8 mouse cellular contexts compared by ENCODE assay signal in genomic region chr19:60939954-60940379, GRCm38 (mm10). TPM values are rescaled to one million over a fixed set of nuclear protein-coding genes. Genes with fewer than 3 reads are reported as not detected.
DNase-seq lines count a peak whose midpoint lies in the region; ATAC-seq lines count a peak whose summit lies in the region.

No protein-coding gene starts in this region.

- DNase-seq in adrenal gland, adult (ENCODE audit: inconsistent age in 2 of 2, low spot score in 1 of 2), result peak; percentile 63 to 90
- no peak for DNase-seq in adrenal gland, postnatal 4 days (ENCODE audit: low spot score in 2 of 2)
- peak; percentile 24 for DNase-seq in right cerebral cortex, adult 18-20 months
- DNase-seq in right cerebral cortex, postnatal 14 days, result no peak
- peak; percentile 50 for DNase-seq in heart, postnatal 25 days (ENCODE audit: low spot score)
- DNase-seq in thymus, postnatal 10 days (ENCODE audit: low spot score in 2 of 2), result no peak
- no peak for DNase-seq in testis, postnatal 10 days (ENCODE audit: low spot score)

- peak; percentile 98 for ATAC-seq in neutrophil, adult 5-6 weeks (ENCODE audit: extremely low read depth, insufficient number of reproducible peaks, low FRiP score, poor library complexity, severe bottlenecking)

- intact Hi-C loops in heart, postnatal 25 days (cut with DNase I), result loop anchor here (5.0 kb wide), 1 partner anchor 48 kb away; no protein-coding TSS in a partner anchor

RNA-seq across cellular contexts. Expression of gene Grk5, which starts 50.4 kb away (rescaled TPM):
- total RNA-seq in adrenal gland, postnatal 4 days (2021), result 10 to 100 TPM; 11.0 to 11.3 TPM
- 10 to 100 TPM; 20.6 to 25.6 TPM for total RNA-seq in heart, postnatal 25 days (2021)
- 18.9 and 19.2 TPM in 2 replicates for total RNA-seq in neutrophil, adult 5-6 weeks (2017)

Comparison
In these comparisons a context has a peak if more than half of its experiments do, and no peak if none do; other contexts are left out.
1. DNase-seq: peak in adrenal gland, adult (2 of 2), right cerebral cortex, adult 18-20 months (single experiment) and heart, postnatal 25 days (single experiment); none in adrenal gland, postnatal 4 days (0 of 2), right cerebral cortex, postnatal 14 days (single experiment), thymus, postnatal 10 days (0 of 2) and testis, postnatal 10 days (single experiment).